Mouse (Mus musculus) heart, postnatal 36 days (tissue): ENCODE results near the gene Pten. TPM values are rescaled to one million over a fixed set of nuclear protein-coding genes. Genes with fewer than 3 reads are reported as not detected.
A peak's percentile ranks its signal among the peaks of the same experiment; 100 is the strongest.

ENCODE experiments used
- DNase-seq, 2 experiments: peaks; one replicate each; pipeline ENCODE4 v3.0.0; 2021 to 2022
- intact Hi-C: fragments of 180-260 bp; cut with DNase I; formaldehyde crosslinking; loops from one replicate; pipeline ENCODE4 v1.15.1; 2025
- total RNA-seq, 2 experiments: library from RNA; stranded (reverse); gene quantifications; 2 replicates each; pipeline ENCODE4 v1.2.3; 2021

Pten gene
- total RNA-seq: 10 to 100 TPM; 60.3 to 71.1 TPM

- intact Hi-C loops: loop anchor here (5.0 to 10.0 kb wide), 4 partner anchors 35 to 328 kb away; no protein-coding TSS in a partner anchor
- DNase-seq: peak; percentile 97 to 98
Observed at GRCm38 (mm10) chr19:32756900-32757725, at the start of gene Pten. Gene Pten (plus strand): TSS chr19:32757497.

GRCm38 (mm10) chr19:32708996-32709395, 48.3 kb upstream of the Pten start:
- intact Hi-C loops: no loop called here
- no peak for DNase-seq

- intact Hi-C loops: no loop called here
- DNase-seq: no peak
Observed at GRCm38 (mm10) chr19:32710288-32710687, 47.0 kb upstream of the Pten start.

- DNase-seq: peak; percentile 93
- intact Hi-C loops: loop anchor here (2.0 kb wide), 1 partner anchor 43 kb away; no protein-coding TSS in a partner anchor
Observed at GRCm38 (mm10) chr19:32711761-32712541, 45.3 kb upstream of the Pten start.

- intact Hi-C loops: loop anchor here (2.0 kb wide), 1 partner anchor 42 kb away; no protein-coding TSS in a partner anchor
- peak in 1 of 2 experiments; percentile 62 for DNase-seq
Observed at GRCm38 (mm10) chr19:32712588-32713042, 44.7 kb upstream of the Pten start.

- no peak for DNase-seq
- intact Hi-C loops: loop anchor here (2.0 kb wide), 1 partner anchor 41 kb away; no protein-coding TSS in a partner anchor
Observed at GRCm38 (mm10) chr19:32713471-32713870, 43.8 kb upstream of the Pten start.

- peak; percentile 77 to 78 for DNase-seq
- intact Hi-C loops: loop anchor here (1.0 kb wide), 3 partner anchors 239 to 651 kb away; no protein-coding TSS in a partner anchor
Observed at GRCm38 (mm10) chr19:32715201-32715600, 42.1 kb upstream of the Pten start.

- intact Hi-C loops: loop anchor here (1.0 kb wide), 3 partner anchors 239 to 651 kb away; no protein-coding TSS in a partner anchor
Observed at GRCm38 (mm10) chr19:32715681-32716080, 41.6 kb upstream of the Pten start.

GRCm38 (mm10) chr19:32717590-32717989, 39.7 kb upstream of the Pten start:
- no peak for DNase-seq
- intact Hi-C loops: no loop called here

More at GRCm38 (mm10) chr19:32715681-32716080, 41.6 kb upstream of the Pten start:
- no peak for DNase-seq

- no peak for DNase-seq
- intact Hi-C loops: no loop called here
Observed at GRCm38 (mm10) chr19:32720319-32720718, 37.0 kb upstream of the Pten start.

GRCm38 (mm10) chr19:32723817-32724216, 33.5 kb upstream of the Pten start:
- intact Hi-C loops: no loop called here
- DNase-seq: no peak

- intact Hi-C loops: no loop called here
- DNase-seq: no peak
Observed at GRCm38 (mm10) chr19:32726451-32727325, 30.6 kb upstream of the Pten start.

GRCm38 (mm10) chr19:32729785-32730184, 27.5 kb upstream of the Pten start:
- intact Hi-C loops: no loop called here
- no peak for DNase-seq

- intact Hi-C loops: no loop called here
Observed at GRCm38 (mm10) chr19:32732922-32733321, 24.4 kb upstream of the Pten start.

GRCm38 (mm10) chr19:32737844-32738243, 19.5 kb upstream of the Pten start:
- DNase-seq: no peak
- intact Hi-C loops: no loop called here

More at GRCm38 (mm10) chr19:32732922-32733321, 24.4 kb upstream of the Pten start:
- DNase-seq: no peak

GRCm38 (mm10) chr19:32739686-32740085, 17.6 kb upstream of the Pten start, which contains the start of gene Atad1:
Gene Atad1 (minus strand): TSS chr19:32739786.
- no peak for DNase-seq
- intact Hi-C loops: no loop called here

- intact Hi-C loops: no loop called here
- no peak for DNase-seq
Observed at GRCm38 (mm10) chr19:32740641-32741345, 16.5 kb upstream of the Pten start.

- peak; percentile 32 to 39 for DNase-seq
- intact Hi-C loops: loop anchor here (1.0 kb wide), 1 partner anchor 478 kb away; no protein-coding TSS in a partner anchor
Observed at GRCm38 (mm10) chr19:32749425-32749824, 7.9 kb upstream of the Pten start.

- intact Hi-C loops: loop anchor here (10.0 kb wide), 1 partner anchor 332 kb away; no protein-coding TSS in a partner anchor
Observed at GRCm38 (mm10) chr19:32752357-32752756, 4.9 kb upstream of the Pten start.

More at GRCm38 (mm10) chr19:32752357-32752756, 4.9 kb upstream of the Pten start:
- no peak for DNase-seq
